Mouse (Mus musculus) myocyte (in vitro differentiated cells): ENCODE data around the gene Mapkapk2. TPM values are rescaled to one million over a fixed set of nuclear protein-coding genes. Genes with fewer than 3 reads are reported as not detected.

Source experiments
- H3K27me3 ChIP-seq: one replicate; pipeline ENCODE4 v1.6.1; 2011; ENCODE audit not compliant: control insufficient read depth, insufficient read depth, insufficient read length
- H3K36me3 ChIP-seq: one replicate; pipeline ENCODE4 v1.6.1; 2011; ENCODE audit not compliant: control insufficient read depth, insufficient read depth
- H3K4me2 ChIP-seq: one replicate; pipeline ENCODE4 v1.6.1; 2011; ENCODE audit warnings: low read depth, control low read depth
- H3K4me3 ChIP-seq: one replicate; pipeline ENCODE4 v1.5.1; 2011; ENCODE audit warnings: mild to moderate bottlenecking, control low read depth, moderate library complexity
- H3K79me2 ChIP-seq: one replicate; pipeline ENCODE4 v1.6.1; 2011; ENCODE audit not compliant: control insufficient read depth, insufficient read depth
- H3ac ChIP-seq: one replicate; pipeline ENCODE4 v1.6.1; 2011; ENCODE audit not compliant: control insufficient read depth, insufficient read length
- CEBPB ChIP-seq: IDR thresholded peaks from 2 replicates; pipeline ENCODE4 v1.6.1; 2011; ENCODE audit warnings: mild to moderate bottlenecking, moderate library complexity; ENCODE audit not compliant: poor library complexity, insufficient read depth, severe bottlenecking
- E2F4 ChIP-seq: IDR thresholded peaks from one replicate; pipeline ENCODE4 v1.6.1; 2011; ENCODE audit warnings: mild to moderate bottlenecking, control low read depth, moderate library complexity; ENCODE audit not compliant: insufficient read depth
- MAX ChIP-seq: IDR thresholded peaks from one replicate; pipeline ENCODE4 v1.6.1; 2011; ENCODE audit warnings: low read depth, mild to moderate bottlenecking, control low read depth
- MYOD1 ChIP-seq, 3 experiments: IDR thresholded peaks; one replicate each; pipeline ENCODE4 v1.6.1; 2011; ENCODE audit warnings: control low read depth in 2 of 3, low read depth in 2 of 3, mild to moderate bottlenecking in 2 of 3, moderate library complexity in 1 of 3; ENCODE audit not compliant: insufficient read length in 2 of 3, control insufficient read depth in 1 of 3
- MYOG ChIP-seq, 3 experiments: IDR thresholded peaks; one replicate each; pipeline ENCODE4 v1.6.1; 2011; ENCODE audit warnings: control low read depth in 2 of 3, low read depth in 2 of 3, mild to moderate bottlenecking in 2 of 3; ENCODE audit not compliant: insufficient read length in 2 of 3, control insufficient read depth in 1 of 3, insufficient read depth in 1 of 3
- POLR2A ChIP-seq: IDR thresholded peaks from one replicate; pipeline ENCODE4 v1.6.1; 2011; ENCODE audit warnings: low read depth, mild to moderate bottlenecking, control low read depth, moderate library complexity; ENCODE audit not compliant: insufficient read length
- POLR2AphosphoS2 ChIP-seq: IDR thresholded peaks from one replicate; pipeline ENCODE4 v1.6.1; 2011; ENCODE audit warnings: low read depth, control low read depth; ENCODE audit not compliant: insufficient read length
- REST ChIP-seq: IDR thresholded peaks from one replicate; pipeline ENCODE4 v1.6.1; 2011; ENCODE audit warnings: mild to moderate bottlenecking, control low read depth, moderate library complexity; ENCODE audit not compliant: insufficient read depth, insufficient read length
- SRF ChIP-seq: IDR thresholded peaks from one replicate; pipeline ENCODE4 v1.6.1; 2011; ENCODE audit warnings: low read depth; ENCODE audit not compliant: control insufficient read depth, insufficient read length
- TCF12 ChIP-seq: IDR thresholded peaks from one replicate; pipeline ENCODE4 v1.6.1; 2011; ENCODE audit warnings: mild to moderate bottlenecking, control low read depth; ENCODE audit not compliant: poor library complexity, insufficient read depth, severe bottlenecking
- TCF3 ChIP-seq: IDR thresholded peaks from one replicate; pipeline ENCODE4 v1.6.1; 2011; ENCODE audit warnings: low read depth, control low read depth; ENCODE audit not compliant: insufficient read length
- USF1 ChIP-seq: IDR thresholded peaks from one replicate; pipeline ENCODE4 v1.6.1; 2011; ENCODE audit warnings: low read depth, mild to moderate bottlenecking, control low read depth, moderate library complexity
- polyA plus RNA-seq: library from polyadenylated mRNA; unstranded; fragments of >200 nt; fragmentation: generic; extraction: Trizol; gene quantifications from one replicate; pipeline ENCODE4 v1.2.1, GENCODE M21; 2012; ENCODE audit warnings: missing spikeins

Mapkapk2 gene
- polyA plus RNA-seq, 1 experiment, result 123 TPM

- peak overlapping the region; percentile 63 for H3K4me2 ChIP-seq
- TF ChIP-seq CEBPB (no peak), REST (no peak), TCF3 (no peak), MYOG (IDR thresholded peaks at IDR 0.05; ENCODE audit: control insufficient read depth in 1 of 3, insufficient read depth in 1 of 3, insufficient read length in 2 of 3, low read depth in 2 of 3) (no peak), POLR2A (no peak), TCF12 (no peak), SRF (no peak), POLR2AphosphoS2 (no peak), E2F4 (no peak), USF1 (no peak), MAX (no peak), MYOD1 (IDR thresholded peaks at IDR 0.05; ENCODE audit: control insufficient read depth in 1 of 3, insufficient read length in 2 of 3, low read depth in 2 of 3) (no peak)
- H3K27me3 ChIP-seq, result no peaks in the 10 kb centered on the region
- no peak overlapping the region for H3K4me3 ChIP-seq
- no peaks in the 10 kb centered on the region for H3K79me2 ChIP-seq
- no peaks in the 10 kb centered on the region for H3K36me3 ChIP-seq
- H3ac ChIP-seq, result no peak overlapping the region
Observed at GRCm38 (mm10) chr1:131135960-131136629, 38.5 kb upstream of the Mapkapk2 start.

DNA sequence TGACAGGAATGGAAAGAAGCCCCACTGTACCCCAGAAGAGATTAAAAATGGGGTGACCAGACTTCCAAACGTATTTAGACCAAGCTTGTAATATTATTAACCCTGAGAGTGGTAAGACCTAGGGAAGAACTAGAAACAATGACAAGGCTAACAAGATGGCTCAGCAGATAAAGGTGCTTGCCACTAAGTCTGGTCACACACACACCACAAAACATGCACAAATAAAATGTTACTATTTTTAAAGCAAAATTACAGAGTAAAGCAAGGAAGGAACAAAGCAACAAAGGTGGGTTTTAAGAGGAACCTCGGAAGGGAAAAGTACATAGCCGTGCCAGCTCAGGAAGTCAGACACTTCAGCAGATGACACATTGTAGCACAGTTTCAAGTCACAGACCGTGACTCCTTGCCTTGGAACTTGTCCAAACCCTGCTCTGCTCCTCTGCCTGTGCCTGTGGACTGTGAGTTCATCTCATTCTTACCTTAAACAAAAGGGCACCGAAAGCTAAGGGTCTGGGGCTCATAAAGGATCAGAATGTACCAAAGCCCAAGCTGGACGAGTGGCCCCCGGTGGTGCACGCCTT lies 37.4 kb upstream of the Mapkapk2 start:
- peak overlapping the region; percentile 63 for H3K4me2 ChIP-seq
- H3K36me3 ChIP-seq, result no peaks in the 10 kb centered on the region
- H3ac ChIP-seq, result no peak overlapping the region
- no peaks in the 10 kb centered on the region for H3K27me3 ChIP-seq
- no peak for TF ChIP-seq MYOG (IDR thresholded peaks at IDR 0.05; ENCODE audit: control insufficient read depth in 1 of 3, insufficient read depth in 1 of 3, insufficient read length in 2 of 3, low read depth in 2 of 3)
- peaks cover 4% of the 10 kb centered on the region for H3K79me2 ChIP-seq
- H3K4me3 ChIP-seq, result no peak overlapping the region

DNA sequence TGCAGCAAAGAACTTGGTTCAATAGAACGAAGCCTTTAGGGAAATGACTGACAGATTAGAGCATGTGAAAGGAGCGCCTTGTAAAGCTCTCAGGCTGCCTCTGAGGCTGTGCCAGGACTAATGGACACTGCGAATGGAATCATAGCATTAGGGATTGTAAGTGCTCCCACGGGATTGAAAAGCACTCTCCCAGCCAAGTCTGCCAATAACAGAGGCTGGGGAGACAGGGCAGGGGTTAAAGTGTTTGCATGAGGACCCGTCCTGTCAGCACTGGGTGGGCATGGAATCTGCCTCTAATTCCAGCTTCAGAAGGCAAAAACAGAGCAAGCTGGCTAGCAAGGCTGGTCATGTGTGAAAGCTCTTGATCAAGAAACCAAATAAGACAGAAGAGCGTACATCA lies 36.6 kb upstream of the Mapkapk2 start:
- H3K36me3 ChIP-seq, result no peaks in the 10 kb centered on the region
- H3K4me3 ChIP-seq, result no peak overlapping the region
- no peak overlapping the region for H3ac ChIP-seq
- no peak overlapping the region for H3K4me2 ChIP-seq
- no peaks in the 10 kb centered on the region for H3K27me3 ChIP-seq
- no peak for TF ChIP-seq CEBPB
- TF ChIP-seq POLR2A, result no peak
- no peak for TF ChIP-seq REST
- TF ChIP-seq E2F4, result no peak
- no peak for TF ChIP-seq MAX
- TF ChIP-seq SRF, result no peak
- H3K79me2 ChIP-seq, result peaks cover 4% of the 10 kb centered on the region

- Histone ChIP-seq H3K4me2 (peak overlapping the region; percentile 66), H3ac (no peak overlapping the region), H3K27me3 (no peaks in the 10 kb centered on the region), H3K79me2 (peaks cover 4% of the 10 kb centered on the region), H3K4me3 (no peak overlapping the region), H3K36me3 (no peaks in the 10 kb centered on the region)
- TF ChIP-seq MYOG (IDR thresholded peaks at IDR 0.05; ENCODE audit: control insufficient read depth in 1 of 3, insufficient read depth in 1 of 3, insufficient read length in 2 of 3, low read depth in 2 of 3) (no peak), REST (peak; percentile 67), POLR2A (no peak), USF1 (peak; percentile 94), SRF (no peak), MAX (no peak), E2F4 (no peak), MYOD1 (IDR thresholded peaks at IDR 0.05; ENCODE audit: control insufficient read depth in 1 of 3, insufficient read length in 2 of 3, low read depth in 2 of 3) (peak in 1 of 3 experiments; percentile 47), CEBPB (no peak), TCF3 (no peak), TCF12 (no peak), POLR2AphosphoS2 (no peak)
Observed at GRCm38 (mm10) chr1:131125987-131126744, 28.5 kb upstream of the Mapkapk2 start.
